Mouse (Mus musculus) spleen, embryonic (tissue): Measurements from ENCODE around the gene Diablo.

ENCODE experiments used
- CTCF ChIA-PET: fragments of 350-600 bp; sonication (Branson Sonifier 250); formaldehyde crosslinking; loops from one replicate; lab custom pipeline; 2022; lab: Charles Lee

Diablo gene

GRCm38 (mm10) chr5:123523692-123524392 lies at the start of gene Diablo:
Diablo (minus strand) TSS chr5:123524176.
- CTCF ChIA-PET: no interaction called here

- CTCF ChIA-PET: interaction anchor here (0.5 to 0.7 kb wide), 2 partner anchors 37 to 183 kb away, joined by 3 to 25 read pairs; no protein-coding TSS in a partner anchor
Observed at GRCm38 (mm10) chr5:123573362-123573761, 49.4 kb upstream of the Diablo start.

GRCm38 (mm10) chr5:123572357-123573186 lies 48.6 kb upstream of the Diablo start, which contains the start of gene Vps33a:
Vps33a (minus strand) TSS chr5:123573038.
- CTCF ChIA-PET: no interaction called here

- CTCF ChIA-PET: interaction anchor here (0.7 kb wide), 1 partner anchor 75 kb away, joined by 6 read pairs; no protein-coding TSS in a partner anchor
Observed at GRCm38 (mm10) chr5:123561128-123561527, 37.2 kb upstream of the Diablo start.

- CTCF ChIA-PET: interaction anchor here (0.7 kb wide), 1 partner anchor 1287 kb away, joined by 5 read pairs; no protein-coding TSS in a partner anchor
Observed at GRCm38 (mm10) chr5:123559588-123559987, 35.6 kb upstream of the Diablo start.

- CTCF ChIA-PET: no interaction called here
Observed at GRCm38 (mm10) chr5:123556451-123556850, 32.5 kb upstream of the Diablo start.

GRCm38 (mm10) chr5:123555693-123556092 lies 31.7 kb upstream of the Diablo start:
- CTCF ChIA-PET: no interaction called here

- CTCF ChIA-PET: no interaction called here
Observed at GRCm38 (mm10) chr5:123533801-123534200, 9.8 kb upstream of the Diablo start.

GRCm38 (mm10) chr5:123530056-123530455 lies 6.1 kb upstream of the Diablo start:
- CTCF ChIA-PET: interaction anchor here (0.6 to 1.4 kb wide), 2 partner anchors 21 to 178 kb away, joined by 4 to 14 read pairs; no protein-coding TSS in a partner anchor

GRCm38 (mm10) chr5:123528641-123529040 lies 4.7 kb upstream of the Diablo start:
- CTCF ChIA-PET: no interaction called here

- CTCF ChIA-PET: no interaction called here
Observed at GRCm38 (mm10) chr5:123525916-123526495, 2.0 kb upstream of the Diablo start.

GRCm38 (mm10) chr5:123525281-123525680 lies 1.3 kb upstream of the Diablo start, which contains the start of gene Gm49027:
Gm49027 (minus strand) TSS chr5:123525488.
- CTCF ChIA-PET: no interaction called here

- CTCF ChIA-PET: no interaction called here
Observed at GRCm38 (mm10) chr5:123524393-123524750, 396 bp upstream of the Diablo start.

GRCm38 (mm10) chr5:123522166-123522565 lies 1.8 kb downstream of the Diablo start:
- CTCF ChIA-PET: interaction anchor here (1.4 kb wide), 1 partner anchor 12 kb away, joined by 3 read pairs; the partner anchor contains the start of gene B3gnt4

GRCm38 (mm10) chr5:123521621-123522020 lies 2.4 kb downstream of the Diablo start:
- CTCF ChIA-PET: interaction anchor here (0.6 to 1.4 kb wide), 3 partner anchors 11 to 836 kb away, joined by 3 to 10 read pairs (median 3); partner anchors contain the start of gene B3gnt4

GRCm38 (mm10) chr5:123520666-123521065 lies 3.3 kb downstream of the Diablo start:
- CTCF ChIA-PET: no interaction called here

- CTCF ChIA-PET: interaction anchor here (0.6 kb wide), 1 partner anchor 1262 kb away, joined by 3 read pairs; no protein-coding TSS in a partner anchor
Observed at GRCm38 (mm10) chr5:123514871-123515270, 9.1 kb downstream of the Diablo start.

GRCm38 (mm10) chr5:123512102-123512501 lies 11.9 kb downstream of the Diablo start:
- CTCF ChIA-PET: no interaction called here

- CTCF ChIA-PET: interaction anchor here (0.6 kb wide), 1 partner anchor 141 kb away, joined by 4 read pairs; no protein-coding TSS in a partner anchor
Observed at GRCm38 (mm10) chr5:123511426-123511825, 12.6 kb downstream of the Diablo start.

- CTCF ChIA-PET: interaction anchor here (0.6 to 1.2 kb wide), 2 partner anchors 12 to 107 kb away, joined by 3 to 12 read pairs; no protein-coding TSS in a partner anchor
Observed at GRCm38 (mm10) chr5:123510160-123510559, 13.8 kb downstream of the Diablo start, which contains the start of gene B3gnt4. B3gnt4 (plus strand) TSS chr5:123510460.

- CTCF ChIA-PET: interaction anchor here (0.8 to 1.4 kb wide), 3 partner anchors 21 to 965 kb away, joined by 3 to 8 read pairs (median 4); no protein-coding TSS in a partner anchor
Observed at GRCm38 (mm10) chr5:123508921-123509320, 15.1 kb downstream of the Diablo start.
